In genomic region chr7:97696133-97696505, GRCm38 (mm10) we compare ENCODE assay signal across 8 mouse cellular contexts. TPM values are rescaled to one million over a fixed set of nuclear protein-coding genes. Genes with fewer than 3 reads are reported as not detected.
DNase-seq lines count a peak whose midpoint lies in the region; ATAC-seq and TF ChIP-seq lines count a peak whose summit lies in the region.

No protein-coding gene starts in this region.

- TF ChIP-seq CTCF in cerebellum, adult 2 months (IDR thresholded peaks at IDR 0.05; ENCODE audit: borderline replicate concordance, insufficient read depth, low read depth, low read length), result no peak

- H3K27me3 ChIP-seq in cerebellum, adult 2 months (ENCODE audit: control insufficient read depth, insufficient read depth, low read length), result no peaks in the 10 kb centered on the region
- H3K27me3 ChIP-seq in lung, embryonic 15.5 days, result no peaks in the 10 kb centered on the region
- H3K27me3 ChIP-seq in forebrain, embryonic 16.5 days (replicated peaks; ENCODE audit: control insufficient read depth, insufficient read depth, low read length), result no peaks in the 10 kb centered on the region
- no peaks in the 10 kb centered on the region for H3K27me3 ChIP-seq in liver, embryonic 13.5 days
- no peaks in the 10 kb centered on the region for H3K27me3 ChIP-seq in stomach, embryonic 15.5 days (replicated peaks)

- DNase-seq in cerebellum, adult 2 months, result no peak
- no peak for DNase-seq in cerebellum, postnatal 10 days
- no peak for DNase-seq in lung, postnatal 4 days
- DNase-seq in liver, embryonic 13.5 days, result no peak
- DNase-seq in ovary, adult 18-20 months (ENCODE audit: low spot score), result no peak

- H3K4me3 ChIP-seq in cerebellum, adult 2 months (replicated peaks; ENCODE audit: insufficient read depth, low read depth, low read length), result peak overlapping the region; percentile 71
- peak overlapping the region; percentile 94 for H3K4me3 ChIP-seq in lung, embryonic 15.5 days
- peak overlapping the region; percentile 98 for H3K4me3 ChIP-seq in forebrain, embryonic 16.5 days (replicated peaks; ENCODE audit: low read length)
- peak overlapping the region; percentile 99 for H3K4me3 ChIP-seq in liver, embryonic 13.5 days (replicated peaks)
- peak overlapping the region; percentile 83 for H3K4me3 ChIP-seq in stomach, embryonic 15.5 days (replicated peaks)

- peak overlapping the region; percentile 5; the same call in 1 of the 2 replicates for H3K27ac ChIP-seq in cerebellum, adult 2 months (ENCODE audit: insufficient read depth, low read length)
- H3K27ac ChIP-seq in lung, embryonic 15.5 days, result peak overlapping the region; percentile 79
- peak overlapping the region; percentile 60 for H3K27ac ChIP-seq in forebrain, embryonic 16.5 days (ENCODE audit: low read length)
- peak overlapping the region; percentile 64 for H3K27ac ChIP-seq in liver, embryonic 13.5 days
- H3K27ac ChIP-seq in stomach, embryonic 15.5 days, result peak overlapping the region; percentile 70; the same call in 1 of the 2 replicates

- ATAC-seq in lung, embryonic 15.5 days (ENCODE audit: borderline replicate concordance, extremely low read depth, low FRiP score, low TSS enrichment), result peak; percentile 56; the same call in 1 of the 2 replicates
- peak; percentile 68 for ATAC-seq in forebrain, embryonic 16.5 days
- ATAC-seq in liver, embryonic 13.5 days (ENCODE audit: low read depth), result peak; percentile 63
- ATAC-seq in stomach, embryonic 15.5 days (ENCODE audit: insufficient read depth, low FRiP score, low read depth), result no peak; the same call in 1 of the 2 replicates

- 28% methylated on average over 19 of the region's 19 CpGs for WGBS in cerebellum, adult 2 months
- WGBS in lung, embryonic 15.5 days, result 34% methylated on average over 19 of the region's 19 CpGs
- 43% methylated on average over 19 of the region's 19 CpGs for WGBS in forebrain, embryonic 16.5 days
- WGBS in liver, embryonic 13.5 days (ENCODE audit: insufficient replicate concordance), result 36% methylated on average over 19 of the region's 19 CpGs
- 28% methylated on average over 19 of the region's 19 CpGs for WGBS in stomach, embryonic 15.5 days

- no peaks in the 10 kb centered on the region for H3K9me3 ChIP-seq in lung, embryonic 15.5 days
- no peaks in the 10 kb centered on the region for H3K9me3 ChIP-seq in forebrain, embryonic 16.5 days (ENCODE audit: control insufficient read depth, low read length)
- no peaks in the 10 kb centered on the region for H3K9me3 ChIP-seq in liver, embryonic 13.5 days (replicated peaks)
- no peaks in the 10 kb centered on the region for H3K9me3 ChIP-seq in stomach, embryonic 15.5 days

- peaks cover 5% of the 10 kb centered on the region; the same call in 1 of the 2 replicates for H3K36me3 ChIP-seq in lung, embryonic 15.5 days
- H3K36me3 ChIP-seq in forebrain, embryonic 16.5 days (ENCODE audit: control insufficient read depth, insufficient read depth), result 0 out of 2 replicates have a peak, but pooled peaks cover 5% of the 10 kb centered on the region
- peaks cover 8% of the 10 kb centered on the region for H3K36me3 ChIP-seq in liver, embryonic 13.5 days
- H3K36me3 ChIP-seq in stomach, embryonic 15.5 days, result 0 out of 2 replicates have a peak, but pooled peaks cover 2% of the 10 kb centered on the region

- H3K9ac ChIP-seq in lung, embryonic 15.5 days, result peak overlapping the region; percentile 86
- peak overlapping the region; percentile 94 for H3K9ac ChIP-seq in forebrain, embryonic 16.5 days (replicated peaks; ENCODE audit: low read depth, low read length)
- peak overlapping the region; percentile 91 for H3K9ac ChIP-seq in liver, embryonic 13.5 days
- peak overlapping the region; percentile 16; the same call in 1 of the 2 replicates for H3K9ac ChIP-seq in stomach, embryonic 15.5 days

- peaks cover 3% of the 10 kb centered on the region; the same call in 1 of the 2 replicates for H3K4me1 ChIP-seq in cerebellum, adult 2 months (ENCODE audit: control insufficient read depth, insufficient read depth, low read length)
- peaks cover 13% of the 10 kb centered on the region; the same call in 1 of the 2 replicates for H3K4me1 ChIP-seq in lung, embryonic 15.5 days
- peaks cover 13% of the 10 kb centered on the region for H3K4me1 ChIP-seq in forebrain, embryonic 16.5 days (replicated peaks; ENCODE audit: control insufficient read depth, insufficient read depth, low read length)
- peaks cover 41% of the 10 kb centered on the region for H3K4me1 ChIP-seq in liver, embryonic 13.5 days (replicated peaks)
- H3K4me1 ChIP-seq in stomach, embryonic 15.5 days, result peaks cover 7% of the 10 kb centered on the region; the same call in 1 of the 2 replicates

- peak overlapping the region; percentile 79 for H3K4me2 ChIP-seq in lung, embryonic 15.5 days
- peak overlapping the region; percentile 78 for H3K4me2 ChIP-seq in forebrain, embryonic 16.5 days (ENCODE audit: low read length)
- H3K4me2 ChIP-seq in liver, embryonic 13.5 days, result peak overlapping the region; percentile 87
- H3K4me2 ChIP-seq in stomach, embryonic 15.5 days, result peak overlapping the region; percentile 74

- no peak for TF ChIP-seq POLR2A in cerebellum, adult 2 months (IDR thresholded peaks at IDR 0.05; ENCODE audit: borderline replicate concordance, insufficient read depth, low read length)

RNA-seq across cellular contexts. Expression of gene Clns1a, which starts 0.3 kb away (rescaled TPM):
- 85.0 and 91.3 TPM in 2 replicates for polyA plus RNA-seq in cerebellum, adult 2 months (2012; rRNA removed)
- 181 and 191 TPM in 2 replicates for polyA plus RNA-seq in lung, embryonic 15.5 days (2015; fragmentation: Nextera tagmentation; extraction: Ambion mirVana)
- 213 and 217 TPM in 2 replicates for polyA plus RNA-seq in forebrain, embryonic 16.5 days (2015; fragmentation: Nextera tagmentation; extraction: Ambion mirVana)
- polyA plus RNA-seq in liver, embryonic 13.5 days (2015; fragmentation: Nextera tagmentation; extraction: Ambion mirVana), result 104 and 110 TPM in 2 replicates
- polyA plus RNA-seq in stomach, embryonic 15.5 days (2015; fragmentation: Nextera tagmentation; extraction: Ambion mirVana), result 152 and 156 TPM in 2 replicates

RNA-seq across cellular contexts. Expression of gene Aqp11, which starts 42.0 kb away (rescaled TPM):
- 13.9 and 14.4 TPM in 2 replicates for polyA plus RNA-seq in cerebellum, adult 2 months (2012; rRNA removed)
- 4.4 and 6.7 TPM in 2 replicates for polyA plus RNA-seq in lung, embryonic 15.5 days (2015; fragmentation: Nextera tagmentation; extraction: Ambion mirVana)
- polyA plus RNA-seq in forebrain, embryonic 16.5 days (2015; fragmentation: Nextera tagmentation; extraction: Ambion mirVana), result 8.7 and 11.5 TPM in 2 replicates
- 15.6 and 15.9 TPM in 2 replicates for polyA plus RNA-seq in liver, embryonic 13.5 days (2015; fragmentation: Nextera tagmentation; extraction: Ambion mirVana)
- 19.0 and 21.2 TPM in 2 replicates for polyA plus RNA-seq in stomach, embryonic 15.5 days (2015; fragmentation: Nextera tagmentation; extraction: Ambion mirVana)

Comparison
In these comparisons a context has a peak if more than half of its experiments do, and no peak if none do; other contexts are left out.
1. H3K27ac ChIP-seq: peak in every context shown above with its lines; median percentile 79 in lung, embryonic 15.5 days; 70 in stomach, embryonic 15.5 days; 64 in liver, embryonic 13.5 days; 60 in forebrain, embryonic 16.5 days; 5 in cerebellum, adult 2 months.
2. H3K9ac ChIP-seq: peak in every context shown above with its lines; median percentile 94 in forebrain, embryonic 16.5 days; 91 in liver, embryonic 13.5 days; 86 in lung, embryonic 15.5 days; 16 in stomach, embryonic 15.5 days.